Mouse (Mus musculus): Measurements from ENCODE around the gene Rbfox3.

Rbfox3 gene

GRCm38 (mm10) chr11:118714601-118715524 is 196.5 kb downstream of the Rbfox3 start:
- no peak for DNase-seq

- DNase-seq, result no peak
Observed at GRCm38 (mm10) chr11:118712761-118713160, 198.6 kb downstream of the Rbfox3 start.

GRCm38 (mm10) chr11:118712058-118712457 is 199.3 kb downstream of the Rbfox3 start:
- no peak for DNase-seq

- no peak for DNase-seq
Observed at GRCm38 (mm10) chr11:118710035-118710434, 201.4 kb downstream of the Rbfox3 start.

- DNase-seq, result no peak
Observed at GRCm38 (mm10) chr11:118696226-118696930, 215.0 kb downstream of the Rbfox3 start.

- no peak for DNase-seq
Observed at GRCm38 (mm10) chr11:118693276-118693675, 218.1 kb downstream of the Rbfox3 start.

GRCm38 (mm10) chr11:118690262-118690661 is 221.1 kb downstream of the Rbfox3 start:
- no peak for DNase-seq

- DNase-seq, result no peak
Observed at GRCm38 (mm10) chr11:118685397-118685796, 226.0 kb downstream of the Rbfox3 start.

- no peak for DNase-seq
Observed at GRCm38 (mm10) chr11:118684665-118685064, 226.7 kb downstream of the Rbfox3 start.

- DNase-seq, result no peak
Observed at GRCm38 (mm10) chr11:118680699-118681098, 230.7 kb downstream of the Rbfox3 start.

- no peak for DNase-seq
Observed at GRCm38 (mm10) chr11:118679736-118680410, 231.5 kb downstream of the Rbfox3 start.

- DNase-seq, result no peak
Observed at GRCm38 (mm10) chr11:118678515-118679104, 232.8 kb downstream of the Rbfox3 start.

- no peak for DNase-seq
Observed at GRCm38 (mm10) chr11:118677277-118677676, 234.1 kb downstream of the Rbfox3 start.

- DNase-seq, result no peak
Observed at GRCm38 (mm10) chr11:118676364-118676763, 235.0 kb downstream of the Rbfox3 start.

GRCm38 (mm10) chr11:118671958-118672357 is 239.4 kb downstream of the Rbfox3 start:
- no peak for DNase-seq

- DNase-seq, result no peak
Observed at GRCm38 (mm10) chr11:118671216-118671615, 240.2 kb downstream of the Rbfox3 start.

GRCm38 (mm10) chr11:118669820-118670219 is 241.6 kb downstream of the Rbfox3 start:
- no peak for DNase-seq

GRCm38 (mm10) chr11:118668351-118668750 is 243.0 kb downstream of the Rbfox3 start:
- DNase-seq, result no peak

GRCm38 (mm10) chr11:118667946-118668345 is 243.5 kb downstream of the Rbfox3 start:
- no peak for DNase-seq

GRCm38 (mm10) chr11:118666172-118666571 is 245.2 kb downstream of the Rbfox3 start:
- no peak for DNase-seq

- no peak for DNase-seq
Observed at GRCm38 (mm10) chr11:118663305-118663704, 248.1 kb downstream of the Rbfox3 start.

GRCm38 (mm10) chr11:118659305-118659704 is 252.1 kb downstream of the Rbfox3 start:
- no peak for DNase-seq

GRCm38 (mm10) chr11:118655833-118656232 is 255.6 kb downstream of the Rbfox3 start:
- no peak for DNase-seq
